Mouse (Mus musculus): ENCODE measurements around the gene Usp40. TPM values are rescaled to one million over a fixed set of nuclear protein-coding genes. Genes with fewer than 3 reads are reported as not detected.

Gene Usp40
- polyA plus RNA-seq, 3 experiments from 2014 or later: 13.6 to 26.7 (median 21.5) TPM

Other genes with a start within 250 kb of the Usp40 start
- gene Sag, start 204.9 kb downstream of the Usp40 start, polyA plus RNA-seq (2017; shearing (Covaris generic)): 1 to 10 TPM; 1.7 to 5.3 (median 4.2) TPM
- gene Dgkd, start 155.3 kb downstream of the Usp40 start, polyA plus RNA-seq (2017; shearing (Covaris generic)): 10 to 100 TPM; 19.3 to 35.5 (median 34.2) TPM
- gene Ugt1a10, start 46.8 kb upstream of the Usp40 start, polyA plus RNA-seq (2017; shearing (Covaris generic)): not detected
- gene Ugt1a9, start 62.2 kb upstream of the Usp40 start, polyA plus RNA-seq (2017; shearing (Covaris generic)): not detected
- gene Ugt1a8, start 79.3 kb upstream of the Usp40 start, polyA plus RNA-seq (2017; shearing (Covaris generic)): under 1 TPM in 1 of 3 experiments, not detected in 2; 0.63 TPM
- gene Ugt1a7c, start 86.5 kb upstream of the Usp40 start, polyA plus RNA-seq (2017; shearing (Covaris generic)): 1 to 10 TPM in 2 of 3 experiments, under 1 TPM in 1; 0.20 to 1.9 (median 1.5) TPM
- gene Ugt1a6b, start 94.7 kb upstream of the Usp40 start, polyA plus RNA-seq (2017; shearing (Covaris generic)): not detected
- gene Ugt1a6a, start 126.3 kb upstream of the Usp40 start, polyA plus RNA-seq (2017; shearing (Covaris generic)): under 1 TPM in 2 of 3 experiments, not detected in 1; 0.19 to 0.98 TPM
- gene Ugt1a5, start 157.5 kb upstream of the Usp40 start, polyA plus RNA-seq (2017; shearing (Covaris generic)): not detected
- not detected for gene Ugt1a2, start 192.1 kb upstream of the Usp40 start, polyA plus RNA-seq (2017; shearing (Covaris generic))
- gene Dnajb3, start 197.2 kb upstream of the Usp40 start, polyA plus RNA-seq (2017; shearing (Covaris generic)): under 1 TPM in 2 of 3 experiments, not detected in 1; 0.47 to 0.99 TPM
- not detected for gene Ugt1a1, start 203.4 kb upstream of the Usp40 start, polyA plus RNA-seq (2017; shearing (Covaris generic))
- 1 to 10 TPM; 1.9 to 4.4 (median 2.1) TPM for gene Mroh2a, start 218.4 kb upstream of the Usp40 start, polyA plus RNA-seq (2017; shearing (Covaris generic))